In the genomic region with DNA sequence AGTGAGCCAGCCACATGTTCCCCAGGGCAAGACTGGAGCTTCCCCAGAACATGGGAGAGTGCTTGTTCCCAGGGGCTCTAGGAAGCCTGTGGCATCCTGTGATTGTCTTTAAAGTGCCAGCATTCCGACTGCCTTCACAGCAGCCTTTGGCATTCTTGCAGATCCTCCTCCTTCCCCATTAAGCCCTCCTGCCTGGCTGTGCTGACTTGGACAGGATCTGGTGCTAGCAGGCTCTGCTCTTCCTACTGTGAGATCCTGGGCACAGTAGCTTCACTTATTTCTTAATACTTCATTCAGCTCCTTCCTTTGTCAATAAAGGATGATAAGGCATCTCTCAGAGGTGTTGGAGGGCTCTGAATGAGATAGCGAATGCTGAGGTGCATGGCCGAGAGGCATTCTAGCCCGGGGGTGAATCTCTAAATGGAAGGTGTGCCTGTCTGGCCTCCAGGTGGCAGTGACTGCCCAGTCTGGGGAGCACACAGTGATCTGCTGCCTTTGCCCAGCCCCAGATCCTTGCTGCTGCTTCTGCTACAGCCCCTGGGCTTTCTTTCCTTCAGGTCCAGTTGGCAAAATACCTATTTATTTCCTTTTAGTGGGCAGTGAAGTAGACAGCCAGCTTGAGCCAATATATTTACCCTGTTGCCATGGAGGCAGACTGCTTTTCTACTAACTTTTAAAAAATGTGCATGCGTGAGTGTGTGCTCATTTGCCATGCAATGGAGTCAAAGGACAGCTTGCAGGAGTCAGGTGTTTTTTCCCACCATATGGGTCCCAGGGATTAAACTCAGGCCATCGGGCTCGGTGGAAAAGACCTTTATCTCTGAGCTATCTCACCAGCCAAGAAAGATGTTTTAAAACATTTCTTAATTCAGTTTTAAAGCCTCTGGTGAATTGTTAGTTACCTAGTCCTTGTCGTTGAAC, we compare ENCODE assay signal across 8 mouse cellular contexts. TPM values are rescaled to one million over a fixed set of nuclear protein-coding genes. Genes with fewer than 3 reads are reported as not detected.
A peak's percentile ranks its signal among the peaks of the same experiment; 100 is the strongest.
DNase-seq lines count a peak whose midpoint lies in the region; ATAC-seq lines count a peak whose summit lies in the region.

No protein-coding gene starts in this region.

- no peaks in the 10 kb centered on the region for H3K9me3 ChIP-seq in hindbrain, embryonic 15.5 days

- H3K4me3 ChIP-seq in hindbrain, embryonic 15.5 days, result no peak overlapping the region

- H3K27ac ChIP-seq in hindbrain, embryonic 15.5 days (replicated peaks), result 0 out of 2 replicates have a peak overlapping the region, but pooled peaks have one; percentile 36

- DNase-seq in gastrocnemius, postnatal 14 days, result peak; percentile 50
- DNase-seq in gastrocnemius, adult 18-20 months (ENCODE audit: low spot score), result no peak
- DNase-seq in 3T3-L1 (ENCODE audit: low read depth, low spot score), result peak; percentile 14
- DNase-seq in c-Kit-positive CD71-positive TER-119-positive erythroid progenitor cells, embryonic 14.5 days (ENCODE audit: low spot score), result no peak
- no peak for DNase-seq in Muller cell, postnatal 12 days (ENCODE audit: inconsistent ontology term)
- DNase-seq in layer of hippocampus, postnatal 10 days (ENCODE audit: low spot score in 2 of 2), result no peak

- intact Hi-C loops in gastrocnemius, postnatal 14 days (cut with DNase I; ENCODE audit: low total_unique reads), result loop anchor here (5.0 kb wide), 2 partner anchors 52 to 103 kb away; no protein-coding TSS in a partner anchor

- no peak overlapping the region for H3K9ac ChIP-seq in hindbrain, embryonic 15.5 days

- ATAC-seq in cerebellum, adult (ENCODE audit: insufficient number of reproducible peaks, low FRiP score, low TSS enrichment), result peak; percentile 88
- peak; percentile 62; the same call in 1 of the 2 replicates for ATAC-seq in hindbrain, embryonic 15.5 days (ENCODE audit: low FRiP score, low read depth)

- no peak overlapping the region for H3K4me2 ChIP-seq in hindbrain, embryonic 15.5 days

- peaks cover 21% of the 10 kb centered on the region for H3K4me1 ChIP-seq in hindbrain, embryonic 15.5 days (replicated peaks)

- no peaks in the 10 kb centered on the region for H3K36me3 ChIP-seq in hindbrain, embryonic 15.5 days

- no peaks in the 10 kb centered on the region for H3K27me3 ChIP-seq in hindbrain, embryonic 15.5 days

- WGBS in hindbrain, embryonic 15.5 days, result 20% methylated on average over 8 of the region's 8 CpGs

RNA-seq across cellular contexts. Expression of gene Dnaic1, which starts 35.2 kb away (rescaled TPM):
- total RNA-seq in gastrocnemius, postnatal 14 days (2021), result under 1 TPM; 0.47 to 0.58 TPM
- under 1 TPM; 0.55 to 0.73 TPM for total RNA-seq in gastrocnemius, adult 18-20 months (2021)
- 2.0 and 2.6 TPM in 2 replicates for polyA plus RNA-seq in hindbrain, embryonic 15.5 days (2015; fragmentation: Nextera tagmentation; extraction: Ambion mirVana)
- 1 to 10 TPM; 5.4 to 8.3 TPM for total RNA-seq in layer of hippocampus, postnatal 10 days (2021)

RNA-seq across cellular contexts. Expression of gene Enho, which starts 35.4 kb away (rescaled TPM):
- total RNA-seq in gastrocnemius, postnatal 14 days (2021), result 1 to 10 TPM; 6.7 to 9.9 TPM
- 10 to 100 TPM in 1 of 2 experiments, 1 to 10 TPM in 1; 8.6 to 15.3 TPM for total RNA-seq in gastrocnemius, adult 18-20 months (2021)
- polyA plus RNA-seq in hindbrain, embryonic 15.5 days (2015; fragmentation: Nextera tagmentation; extraction: Ambion mirVana), result 106 and 122 TPM in 2 replicates
- total RNA-seq in layer of hippocampus, postnatal 10 days (2021), result 10 to 100 TPM; 63.4 to 66.5 TPM

RNA-seq across cellular contexts. Expression of gene Fam219a, which starts 35.4 kb away (rescaled TPM):
- 10 to 100 TPM; 16.2 to 17.1 TPM for total RNA-seq in gastrocnemius, postnatal 14 days (2021)
- 10 to 100 TPM; 21.5 to 21.9 TPM for total RNA-seq in gastrocnemius, adult 18-20 months (2021)
- polyA plus RNA-seq in hindbrain, embryonic 15.5 days (2015; fragmentation: Nextera tagmentation; extraction: Ambion mirVana), result 17.6 and 19.0 TPM in 2 replicates
- 100 to 1,000 TPM; 168 to 186 TPM for total RNA-seq in layer of hippocampus, postnatal 10 days (2021)

Comparison
In these comparisons a context has a peak if more than half of its experiments do, and no peak if none do; other contexts are left out.
1. DNase-seq: peak in gastrocnemius, postnatal 14 days (single experiment) and 3T3-L1 (single experiment); none in gastrocnemius, adult 18-20 months (single experiment), c-Kit-positive CD71-positive TER-119-positive erythroid progenitor cells, embryonic 14.5 days (single experiment), Muller cell, postnatal 12 days (single experiment) and layer of hippocampus, postnatal 10 days (0 of 2).
2. RNA of gene Fam219a, which starts 35.4 kb away (total RNA-seq): 168 to 186 TPM in layer of hippocampus, postnatal 10 days; 21.5 to 21.9 TPM in gastrocnemius, adult 18-20 months and 16.2 to 17.1 TPM in gastrocnemius, postnatal 14 days; every median in the first group is over 4 times any median in the second.